Mouse (Mus musculus) forebrain, embryonic 14.5 days (tissue): ENCODE measurements around the gene Tmco4. TPM values are rescaled to one million over a fixed set of nuclear protein-coding genes. Genes with fewer than 3 reads are reported as not detected.
A peak's percentile ranks its signal among the peaks of the same experiment; 100 is the strongest.

Experiments
- ATAC-seq: fragments of 200-750 bp; cut with Nextera tagmentation; 2 replicates; pipeline ENCODE4 v1.8.0; 2017; ENCODE audit warnings: mild to moderate bottlenecking, moderate library complexity
- DNase-seq: peaks from one replicate; pipeline ENCODE4 v3.0.0-alpha.2; 2015; ENCODE audit warnings: low spot score
- H3K27ac ChIP-seq: fragments of 300-500 bp; sonication (generic); 2 replicates; pipeline ENCODE4 v1.5.1; 2014; ENCODE audit warnings: low read depth, mild to moderate bottlenecking, control low read depth, low read length, moderate library complexity
- H3K27me3 ChIP-seq: fragments of 300-500 bp; sonication (generic); replicated peaks from 2 replicates; pipeline ENCODE4 v1.6.1; 2014; ENCODE audit warnings: low read length, control low read depth, mixed read lengths; ENCODE audit not compliant: control insufficient read depth, insufficient read depth
- H3K36me3 ChIP-seq: fragments of 300-500 bp; sonication (generic); 2 replicates; pipeline ENCODE4 v1.6.1; 2014; ENCODE audit warnings: low read length, control low read depth; ENCODE audit not compliant: control insufficient read depth, insufficient read depth
- H3K4me1 ChIP-seq: fragments of 300-500 bp; sonication (generic); 2 replicates; pipeline ENCODE4 v1.6.1; 2014; ENCODE audit warnings: antibody characterized with exemption, low read length, control low read depth; ENCODE audit not compliant: control insufficient read depth, insufficient read depth
- H3K4me2 ChIP-seq: fragments of 300-500 bp; sonication (generic); 2 replicates; pipeline ENCODE4 v1.6.1; 2014; ENCODE audit warnings: mild to moderate bottlenecking, control low read depth, low read length
- H3K4me3 ChIP-seq: fragments of 300-500 bp; sonication (generic); 2 replicates; pipeline ENCODE4 v1.5.1; 2014; ENCODE audit warnings: low read depth, low read length, control low read depth
- H3K9ac ChIP-seq: fragments of 300-500 bp; sonication (generic); 2 replicates; pipeline ENCODE4 v1.6.1; 2014; ENCODE audit warnings: mild to moderate bottlenecking, low read length, control low read depth, moderate library complexity
- H3K9me3 ChIP-seq: fragments of 300-500 bp; sonication (generic); replicated peaks from 2 replicates; pipeline ENCODE4 v1.6.1; 2016; ENCODE audit warnings: low read length, control low read depth, mixed read lengths; ENCODE audit not compliant: control insufficient read depth
- WGBS: fragments of 180-500 bp; shearing (Covaris S2); extraction: QIAGEN DNeasy Blood & Tissue Kit; methylation state at CpG from one replicate; pipeline ENCODE4 v1.1.7; 2014; 5-methylcytosine and 5-hydroxymethylcytosine counted together
- polyA plus RNA-seq: library from polyadenylated mRNA; unstranded; fragments of >200 nt; fragmentation: Nextera tagmentation; extraction: Ambion mirVana; gene quantifications from 2 replicates; pipeline ENCODE4 v1.2.1, GENCODE M21; 2014

Gene Tmco4
- polyA plus RNA-seq, 1 experiment from 2014 or later: 0.70 TPM

GRCm38 (mm10) chr4:139081270-139081931 lies 108.7 kb downstream of the Tmco4 start:
- no peak overlapping the region for H3K4me2 ChIP-seq
- peaks cover 16% of the 10 kb centered on the region for H3K4me1 ChIP-seq
- no peaks in the 10 kb centered on the region for H3K36me3 ChIP-seq
- H3K4me3 ChIP-seq: no peak overlapping the region
- H3K27me3 ChIP-seq: peaks cover 5% of the 10 kb centered on the region
- no peaks in the 10 kb centered on the region for H3K9me3 ChIP-seq
- H3K27ac ChIP-seq: peak overlapping the region; percentile 45; the same call in 1 of the 2 replicates
- 73% methylated on average over 18 of the region's 18 CpGs for whole genome bisulfite sequencing
- ATAC-seq: no peak
- peak; percentile 46 for DNase-seq
- H3K9ac ChIP-seq: no peak overlapping the region

- H3K4me3 ChIP-seq: no peak overlapping the region
- ATAC-seq: peak; percentile 70
- H3K9ac ChIP-seq: peak overlapping the region; percentile 25; the same call in 1 of the 2 replicates
- H3K36me3 ChIP-seq: no peaks in the 10 kb centered on the region
- H3K4me2 ChIP-seq: peak overlapping the region; percentile 32
- DNase-seq: peak; percentile 93
- H3K27ac ChIP-seq: no peak overlapping the region; the same call in 1 of the 2 replicates
- WGBS: 14% methylated on average over 12 of the region's 12 CpGs
- H3K4me1 ChIP-seq: peaks cover 16% of the 10 kb centered on the region
- H3K9me3 ChIP-seq: no peaks in the 10 kb centered on the region
- no peaks in the 10 kb centered on the region for H3K27me3 ChIP-seq
Measured at GRCm38 (mm10) chr4:139082790-139083564, 110.3 kb downstream of the Tmco4 start.

DNA sequence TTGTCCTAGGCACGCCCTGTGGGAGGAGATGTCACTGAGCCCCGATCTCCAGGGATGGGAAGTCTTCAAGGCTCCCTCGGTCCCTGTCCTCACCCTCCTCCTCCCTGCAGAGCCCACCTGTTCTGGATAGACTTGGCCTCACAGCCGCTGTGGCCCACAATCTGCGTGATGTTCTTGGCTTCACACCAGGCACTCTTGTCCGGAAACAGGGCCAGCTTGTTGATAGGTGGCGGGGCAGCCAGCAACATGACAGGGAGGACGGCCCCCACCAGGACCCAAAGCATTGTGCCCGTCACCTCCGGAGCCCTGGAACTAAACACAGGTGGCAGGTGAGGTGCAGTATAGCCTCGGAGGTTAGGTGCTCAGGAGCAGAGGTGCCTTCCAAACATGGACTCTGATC lies 112.6 kb downstream of the Tmco4 start:
- WGBS: 74% methylated on average over 11 of the region's 11 CpGs
- DNase-seq (no peak), ATAC-seq (no peak)
- H3K4me1 ChIP-seq: peaks cover 16% of the 10 kb centered on the region
- H3K9ac ChIP-seq: no peak overlapping the region
- no peaks in the 10 kb centered on the region for H3K36me3 ChIP-seq
- H3K27ac ChIP-seq: no peak overlapping the region
- no peak overlapping the region for H3K4me2 ChIP-seq
- H3K27me3 ChIP-seq: peaks cover 2% of the 10 kb centered on the region; the same call in 1 of the 2 replicates
- H3K4me3 ChIP-seq: no peak overlapping the region
- H3K9me3 ChIP-seq: no peaks in the 10 kb centered on the region

- no peak overlapping the region for H3K9ac ChIP-seq
- H3K36me3 ChIP-seq: no peaks in the 10 kb centered on the region
- H3K27ac ChIP-seq: no peak overlapping the region
- WGBS: 21% methylated on average over 5 of the region's 5 CpGs
- peaks cover 9% of the 10 kb centered on the region for H3K27me3 ChIP-seq
- DNase-seq (peak; percentile 94), ATAC-seq (peak; percentile 38; the same call in 1 of the 2 replicates)
- peaks cover 16% of the 10 kb centered on the region for H3K4me1 ChIP-seq
- H3K4me2 ChIP-seq: no peak overlapping the region
- H3K4me3 ChIP-seq: no peak overlapping the region
- no peaks in the 10 kb centered on the region for H3K9me3 ChIP-seq
Measured at GRCm38 (mm10) chr4:139086037-139086436, 113.3 kb downstream of the Tmco4 start.

GRCm38 (mm10) chr4:139086984-139087383 lies 114.3 kb downstream of the Tmco4 start:
- H3K9ac ChIP-seq: no peak overlapping the region
- no peak overlapping the region for H3K27ac ChIP-seq
- ATAC-seq: no peak
- H3K4me3 ChIP-seq: no peak overlapping the region
- peaks cover 10% of the 10 kb centered on the region for H3K27me3 ChIP-seq
- no peaks in the 10 kb centered on the region for H3K9me3 ChIP-seq
- H3K4me1 ChIP-seq: peaks cover 22% of the 10 kb centered on the region
- no peaks in the 10 kb centered on the region for H3K36me3 ChIP-seq
- no peak overlapping the region for H3K4me2 ChIP-seq
- 74% methylated on average over 4 of the region's 4 CpGs for WGBS
- no peak for DNase-seq

DNA sequence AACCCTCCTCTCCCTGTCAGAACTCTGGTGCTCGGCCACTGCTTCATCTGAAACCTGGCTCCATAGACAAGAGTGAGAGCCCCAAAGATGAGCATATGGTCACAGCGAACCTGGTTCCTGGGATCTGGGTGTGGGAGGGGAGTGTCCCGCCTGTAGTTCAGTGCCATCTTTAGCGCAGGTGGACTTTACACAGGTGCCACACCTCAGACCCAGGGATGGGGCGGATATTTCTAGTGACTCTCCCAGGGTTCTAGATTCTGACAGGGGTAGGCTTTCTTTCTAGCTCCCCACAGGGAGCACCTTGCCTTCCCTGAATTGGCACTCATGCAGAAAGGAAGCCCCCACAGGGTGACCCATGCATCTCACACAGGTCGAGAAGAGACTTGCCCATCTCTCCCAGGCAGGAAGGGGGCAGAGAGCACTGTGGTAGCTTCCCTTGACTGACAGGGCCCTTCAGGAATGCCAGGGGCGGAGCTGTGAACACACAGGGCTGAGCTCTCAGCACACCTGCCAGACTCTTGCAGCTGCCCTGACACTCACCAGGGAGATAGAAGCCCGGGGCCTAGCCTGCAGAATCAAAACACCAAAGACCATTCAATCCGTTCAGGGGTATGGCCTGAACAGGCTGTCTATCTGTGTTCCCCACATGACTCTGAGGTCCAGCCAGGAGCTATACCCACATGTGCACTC lies 116.4 kb downstream of the Tmco4 start:
- ATAC-seq: no peak
- H3K9me3 ChIP-seq: no peaks in the 10 kb centered on the region
- no peak overlapping the region for H3K27ac ChIP-seq
- H3K4me3 ChIP-seq: no peak overlapping the region
- WGBS: 62% methylated on average over 9 of the region's 9 CpGs
- H3K4me1 ChIP-seq: peaks cover 7% of the 10 kb centered on the region; the same call in 1 of the 2 replicates
- H3K9ac ChIP-seq: no peak overlapping the region
- H3K4me2 ChIP-seq: no peak overlapping the region
- peaks cover 27% of the 10 kb centered on the region for H3K27me3 ChIP-seq
- H3K36me3 ChIP-seq: no peaks in the 10 kb centered on the region
- DNase-seq: no peak

GRCm38 (mm10) chr4:139090303-139090940 lies 117.7 kb downstream of the Tmco4 start:
- H3K9ac ChIP-seq: no peak overlapping the region
- DNase-seq (no peak), ATAC-seq (no peak)
- H3K36me3 ChIP-seq: no peaks in the 10 kb centered on the region
- no peak overlapping the region for H3K4me2 ChIP-seq
- H3K4me1 ChIP-seq: peaks cover 7% of the 10 kb centered on the region; the same call in 1 of the 2 replicates
- peaks cover 27% of the 10 kb centered on the region for H3K27me3 ChIP-seq
- no peaks in the 10 kb centered on the region for H3K9me3 ChIP-seq
- no peak overlapping the region for H3K4me3 ChIP-seq
- 70% methylated on average over 15 of the region's 15 CpGs for WGBS
- H3K27ac ChIP-seq: no peak overlapping the region

- 33% methylated on average over 7 of the region's 7 CpGs for WGBS
- H3K27me3 ChIP-seq: peaks cover 27% of the 10 kb centered on the region
Measured at GRCm38 (mm10) chr4:139091066-139091465, 118.4 kb downstream of the Tmco4 start.

More at GRCm38 (mm10) chr4:139091066-139091465, 118.4 kb downstream of the Tmco4 start:
- no peak overlapping the region for H3K4me2 ChIP-seq
- no peak overlapping the region for H3K9ac ChIP-seq
- H3K36me3 ChIP-seq: no peaks in the 10 kb centered on the region
- peaks cover 7% of the 10 kb centered on the region; the same call in 1 of the 2 replicates for H3K4me1 ChIP-seq
- DNase-seq (no peak), ATAC-seq (no peak)
- no peaks in the 10 kb centered on the region for H3K9me3 ChIP-seq
- no peak overlapping the region for H3K4me3 ChIP-seq
- no peak overlapping the region for H3K27ac ChIP-seq
